Mouse (Mus musculus) layer of hippocampus, postnatal 25 days (tissue): ENCODE results near the gene Krtap28-13. TPM values are rescaled to one million over a fixed set of nuclear protein-coding genes. Genes with fewer than 3 reads are reported as not detected.

Experiments used
- DNase-seq, 2 experiments: peaks; one replicate each; pipeline ENCODE4 v3.0.0; 2022; ENCODE audit warnings: mixed read lengths in 2 of 2, low spot score in 1 of 2; ENCODE audit errors: extremely low spot score in 1 of 2
- total RNA-seq, 2 experiments: library from RNA; stranded (reverse); gene quantifications; 2 replicates each; pipeline ENCODE4 v1.2.3; 2021

The Krtap28-13 gene
- total RNA-seq, 2 experiments from 2014 or later = not detected

GRCm38 (mm10) chr1:83084790-83085189 is 24.1 kb downstream of the Krtap28-13 start:
- no peak for DNase-seq

GRCm38 (mm10) chr1:83091268-83091667 is 30.5 kb downstream of the Krtap28-13 start:
- DNase-seq = no peak

- DNase-seq = no peak
These were observed 36.2 kb downstream of the Krtap28-13 start for GRCm38 (mm10) chr1:83096935-83097334.

- no peak for DNase-seq
These were observed 38.4 kb downstream of the Krtap28-13 start for GRCm38 (mm10) chr1:83099160-83099559.

GRCm38 (mm10) chr1:83099580-83100137 is 38.9 kb downstream of the Krtap28-13 start:
- no peak for DNase-seq

- no peak for DNase-seq
These were observed 41.2 kb downstream of the Krtap28-13 start for GRCm38 (mm10) chr1:83101891-83102290.

- no peak for DNase-seq
These were observed 44.7 kb downstream of the Krtap28-13 start for GRCm38 (mm10) chr1:83105464-83105863.

GRCm38 (mm10) chr1:83107410-83107978 is 46.8 kb downstream of the Krtap28-13 start:
- DNase-seq = no peak

- no peak for DNase-seq
These were observed 50.3 kb downstream of the Krtap28-13 start for GRCm38 (mm10) chr1:83110992-83111391.

Other genes with a start within 250 kb of the Krtap28-13 start
- gene Agfg1, start 221.4 kb upstream of the Krtap28-13 start, total RNA-seq = 10 to 100 TPM; 75.6 to 80.8 TPM
- gene A030005L19Rik, start 147.6 kb upstream of the Krtap28-13 start, total RNA-seq = under 1 TPM; 0.47 to 0.63 TPM
- not detected for gene A030014E15Rik, start 136.0 kb upstream of the Krtap28-13 start, total RNA-seq
- not detected for gene Gm6217, start 129.5 kb upstream of the Krtap28-13 start, total RNA-seq
- not detected for gene A030003K21Rik, start 117.5 kb upstream of the Krtap28-13 start, total RNA-seq
- gene Gm7544, start 104.9 kb upstream of the Krtap28-13 start, total RNA-seq = not detected
- gene Gm47955, start 100.6 kb upstream of the Krtap28-13 start, total RNA-seq = not detected
- not detected for gene Gm47959, start 60.4 kb upstream of the Krtap28-13 start, total RNA-seq
- 1 to 10 TPM; 2.3 TPM for gene Slc19a3, start 22.5 kb upstream of the Krtap28-13 start, total RNA-seq
- gene Krtap28-10, start 18.4 kb upstream of the Krtap28-13 start, total RNA-seq = not detected
- gene Gm47969, start 16.0 kb upstream of the Krtap28-13 start, total RNA-seq = not detected
- gene A030005K14Rik, start 1.6 kb upstream of the Krtap28-13 start, total RNA-seq = not detected
- gene Ccl20, start 55.8 kb downstream of the Krtap28-13 start, total RNA-seq = not detected
- gene Daw1, start 98.8 kb downstream of the Krtap28-13 start, total RNA-seq = under 1 TPM; 0.42 to 0.52 TPM